Mouse (Mus musculus) c-Kit-positive CD71-positive TER-119-positive erythroid progenitor cells, embryonic 14.5 days (primary cell): ENCODE measurements around the gene Gmds.

ENCODE experiments used
- DNase-seq: peaks from one replicate; pipeline ENCODE4 v3.0.0-alpha.2; 2013; ENCODE audit warnings: low spot score

Gene Gmds

GRCm38 (mm10) chr13:31944676-31945210 lies 393.8 kb downstream of the Gmds start:
- DNase-seq: no peak

- DNase-seq: no peak
Measured at GRCm38 (mm10) chr13:31943482-31944275, 394.9 kb downstream of the Gmds start.

- no peak for DNase-seq
Measured at GRCm38 (mm10) chr13:31929299-31929698, 409.2 kb downstream of the Gmds start.

- no peak for DNase-seq
Measured at GRCm38 (mm10) chr13:31926599-31926998, 411.9 kb downstream of the Gmds start.

- DNase-seq: peak; percentile 31
Measured at GRCm38 (mm10) chr13:31924506-31924905, 414.0 kb downstream of the Gmds start.

GRCm38 (mm10) chr13:31919716-31920115 lies 418.8 kb downstream of the Gmds start:
- no peak for DNase-seq

DNA sequence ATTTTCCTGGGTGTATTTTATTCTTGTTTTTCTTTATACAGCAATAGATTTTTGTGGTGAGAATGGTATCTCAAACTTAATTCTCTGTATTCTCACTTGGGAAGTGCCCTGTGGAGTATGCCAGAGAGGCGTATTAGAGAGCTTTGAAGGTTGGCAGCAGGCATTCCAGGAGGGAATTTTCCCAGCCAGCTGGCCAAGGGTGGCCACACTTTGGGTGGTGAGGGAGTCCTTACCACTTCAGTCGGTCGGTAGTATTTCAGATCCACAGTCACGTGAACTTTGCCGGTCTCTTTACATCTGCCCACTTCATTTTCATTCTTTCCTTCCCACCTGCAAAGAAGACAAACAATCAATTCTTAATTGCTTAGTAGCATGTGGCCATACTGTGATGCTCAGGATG lies 421.2 kb downstream of the Gmds start:
- DNase-seq: no peak

DNA sequence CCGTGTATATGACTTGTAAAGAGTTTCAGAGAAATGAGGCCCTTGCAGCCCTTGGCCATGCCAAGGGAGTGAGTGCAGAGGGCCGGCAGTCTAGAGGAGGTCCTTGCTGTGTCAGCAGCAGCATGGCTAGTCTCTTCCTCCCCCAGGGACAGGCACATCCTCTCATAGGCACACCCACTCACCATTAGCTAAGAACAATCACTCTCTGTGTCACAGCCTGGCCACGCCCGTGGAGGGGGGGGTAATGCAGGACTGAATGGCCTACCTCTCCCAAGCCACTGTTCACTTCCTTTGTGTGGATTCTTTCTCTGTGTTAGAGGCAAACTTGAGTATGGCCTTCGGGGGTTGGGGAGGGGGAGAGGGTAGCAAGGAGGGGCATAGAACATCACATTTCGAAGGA lies 422.8 kb downstream of the Gmds start:
- no peak for DNase-seq

DNA sequence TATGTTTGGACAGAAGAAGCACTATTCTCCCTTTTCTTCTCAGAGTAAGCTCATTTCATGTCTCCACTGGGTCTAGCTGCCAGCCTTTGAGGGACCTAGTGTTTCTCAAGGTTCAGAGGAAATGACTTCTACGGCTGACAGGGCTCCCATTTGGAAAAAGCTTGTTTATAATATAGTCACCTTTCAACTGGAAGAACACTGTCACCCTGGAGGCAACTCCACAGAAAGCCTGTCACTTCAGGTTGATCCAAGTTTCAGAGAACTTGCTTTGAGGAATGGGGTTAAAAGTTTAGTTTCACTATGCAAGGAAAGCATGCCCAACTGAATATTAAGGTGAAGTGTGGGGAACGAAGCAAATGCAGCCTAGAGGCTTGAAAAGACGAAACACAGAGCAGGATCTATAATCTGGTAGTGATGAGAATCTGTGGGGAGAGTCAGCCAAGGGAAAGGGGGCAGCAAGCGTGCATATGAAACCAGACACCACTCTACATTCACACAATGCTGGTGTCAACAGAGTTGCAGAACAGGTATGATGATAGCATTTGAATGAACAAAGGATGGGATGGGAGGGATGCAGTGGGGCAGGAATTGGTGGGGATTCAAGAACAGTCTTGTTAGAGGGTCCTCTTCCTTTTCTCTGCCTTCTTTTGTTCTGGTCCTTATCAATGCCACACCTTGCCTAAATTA lies 423.5 kb downstream of the Gmds start:
- DNase-seq: no peak

DNA sequence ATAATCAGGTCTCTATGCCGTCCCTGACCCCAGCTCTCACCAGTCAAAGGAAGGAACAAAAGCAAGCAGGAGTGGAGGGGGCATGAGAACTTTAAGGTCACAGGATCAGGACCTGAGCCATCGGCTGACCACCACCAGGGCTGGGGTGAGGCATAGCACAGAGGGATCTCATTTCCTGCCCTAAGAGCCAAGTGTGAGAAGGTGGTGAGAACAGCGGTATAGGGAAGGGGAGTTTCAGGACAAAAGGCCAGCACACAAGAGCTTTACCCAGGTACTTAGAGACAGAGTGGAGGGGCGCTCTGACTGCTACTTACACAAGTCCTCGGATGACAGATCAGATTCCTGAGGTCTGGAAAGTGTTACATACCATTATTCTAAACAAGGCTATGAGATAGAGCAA lies 426.6 kb downstream of the Gmds start:
- DNase-seq: no peak

- no peak for DNase-seq
Measured at GRCm38 (mm10) chr13:31911362-31911761, 427.2 kb downstream of the Gmds start.

DNA sequence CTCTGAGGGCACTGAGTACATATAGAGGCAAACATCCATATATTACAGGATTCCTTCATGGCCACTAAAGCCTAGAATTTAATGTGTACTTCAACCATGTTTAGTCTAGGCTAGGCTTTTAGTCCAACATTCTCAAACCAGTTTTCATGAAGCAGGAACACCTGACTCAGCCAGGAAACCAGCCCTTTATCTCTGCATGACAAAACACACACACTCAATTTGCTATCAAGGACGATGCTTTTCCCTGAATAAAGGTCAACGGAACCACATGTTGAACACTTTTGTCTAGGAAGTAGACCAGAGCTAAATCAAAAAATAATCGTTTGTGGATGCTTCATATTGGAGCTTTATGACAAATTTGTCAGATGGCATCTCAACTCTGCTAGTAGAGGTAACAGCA lies 429.5 kb downstream of the Gmds start:
- DNase-seq: no peak

- no peak for DNase-seq
Measured at GRCm38 (mm10) chr13:31906514-31906913, 432.0 kb downstream of the Gmds start.

GRCm38 (mm10) chr13:31900191-31900590 lies 438.3 kb downstream of the Gmds start:
- no peak for DNase-seq

- DNase-seq: no peak
Measured at GRCm38 (mm10) chr13:31899392-31899791, 439.1 kb downstream of the Gmds start.

GRCm38 (mm10) chr13:31897493-31897892 lies 441.0 kb downstream of the Gmds start:
- DNase-seq: no peak

DNA sequence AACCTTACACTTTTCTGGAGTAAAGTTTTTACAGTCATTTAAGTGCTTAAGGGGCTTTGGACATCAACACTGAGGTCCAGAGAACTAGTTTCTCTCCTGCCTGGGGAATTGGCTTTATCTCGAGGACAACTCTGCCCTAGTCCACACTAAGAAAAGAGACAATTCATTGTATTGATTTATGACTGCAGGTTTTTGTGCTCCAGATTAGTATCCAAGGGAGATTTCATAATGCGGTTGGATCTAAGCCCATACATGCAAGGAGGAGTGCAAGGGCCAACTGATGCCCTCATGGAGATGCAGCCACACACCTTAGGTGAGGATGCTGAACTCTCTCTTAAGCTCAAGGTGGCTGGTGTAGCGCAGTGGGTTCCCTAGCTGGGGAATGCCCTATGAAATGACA lies 444.0 kb downstream of the Gmds start:
- no peak for DNase-seq

GRCm38 (mm10) chr13:31892913-31893514 lies 445.5 kb downstream of the Gmds start:
- no peak for DNase-seq

GRCm38 (mm10) chr13:31888500-31888899 lies 450.0 kb downstream of the Gmds start:
- DNase-seq: no peak

DNA sequence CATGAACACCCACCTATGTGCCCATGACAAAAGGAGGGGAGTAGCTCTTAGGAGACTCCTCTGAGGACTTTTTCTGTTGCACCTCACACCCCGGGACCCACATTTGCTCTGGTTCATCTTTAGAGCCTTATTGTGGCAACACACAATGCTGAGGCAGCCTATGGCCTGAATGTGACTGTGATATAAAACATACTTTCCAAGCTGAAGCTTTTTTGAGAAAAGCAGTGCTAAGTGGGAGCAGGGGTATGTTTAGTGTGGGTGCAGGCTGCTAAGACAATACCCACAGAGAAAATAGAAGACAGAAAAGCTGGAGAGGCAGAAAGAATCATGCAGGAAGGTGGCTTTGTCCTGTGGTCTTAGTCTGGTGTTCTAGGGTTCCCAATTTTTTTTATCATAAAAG lies 452.8 kb downstream of the Gmds start:
- no peak for DNase-seq

DNA sequence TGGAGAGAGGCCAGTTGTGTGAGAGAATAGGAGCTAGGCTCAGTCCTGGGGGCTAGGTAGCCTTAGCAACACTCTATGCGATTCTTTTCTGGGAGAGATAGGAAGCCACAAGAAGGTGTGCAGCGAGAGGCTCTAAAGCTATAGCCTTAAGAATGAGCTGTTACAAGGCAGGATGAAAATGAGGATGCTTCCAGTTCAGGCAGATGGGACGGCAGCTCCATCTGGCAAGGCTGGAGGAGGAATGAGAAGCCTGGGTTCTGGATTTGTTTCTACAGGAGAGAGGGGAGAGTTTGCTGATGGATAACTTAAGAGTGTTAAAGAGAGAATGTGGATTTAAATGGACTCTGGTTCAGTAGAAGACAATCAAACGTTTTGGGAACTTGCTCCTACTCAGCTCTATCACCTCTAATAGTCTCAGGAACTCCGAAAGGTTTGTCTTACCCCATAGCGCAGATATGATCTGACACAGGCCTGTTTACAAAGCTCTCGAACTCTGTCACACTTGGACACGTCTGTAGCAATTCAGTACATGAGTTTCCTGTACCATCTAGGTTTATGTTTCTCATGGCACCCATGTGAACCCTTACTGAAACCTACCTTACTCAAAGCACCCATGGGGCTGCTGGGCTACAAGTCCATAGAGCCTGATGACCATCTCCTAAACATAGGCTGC lies 459.6 kb downstream of the Gmds start:
- no peak for DNase-seq

DNA sequence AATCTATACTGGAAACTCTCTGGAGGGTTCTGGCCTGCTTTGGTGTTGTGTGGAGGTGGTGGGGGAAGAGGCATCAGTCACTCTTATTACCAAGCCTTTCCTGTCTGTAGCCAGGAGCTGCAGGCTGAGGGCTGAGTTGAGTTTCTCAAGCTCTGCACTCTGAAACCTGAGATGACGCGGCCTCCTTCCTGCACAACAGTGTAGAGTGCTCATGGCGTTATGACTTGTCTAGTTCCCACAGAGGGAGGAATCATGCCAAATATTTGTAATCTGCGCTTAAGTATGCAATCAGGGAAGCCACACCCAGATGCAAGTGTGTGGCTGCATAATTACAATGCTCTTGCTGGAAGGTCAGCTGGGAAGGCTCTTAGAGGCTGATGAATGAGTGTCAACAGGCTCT lies 461.5 kb downstream of the Gmds start:
- no peak for DNase-seq
